Mouse (Mus musculus): ENCODE results near the gene Opcml. TPM values are rescaled to one million over a fixed set of nuclear protein-coding genes. Genes with fewer than 3 reads are reported as not detected.

Opcml gene
- polyA plus RNA-seq, 1 experiment from 2014 or later = 0.97 TPM

DNA sequence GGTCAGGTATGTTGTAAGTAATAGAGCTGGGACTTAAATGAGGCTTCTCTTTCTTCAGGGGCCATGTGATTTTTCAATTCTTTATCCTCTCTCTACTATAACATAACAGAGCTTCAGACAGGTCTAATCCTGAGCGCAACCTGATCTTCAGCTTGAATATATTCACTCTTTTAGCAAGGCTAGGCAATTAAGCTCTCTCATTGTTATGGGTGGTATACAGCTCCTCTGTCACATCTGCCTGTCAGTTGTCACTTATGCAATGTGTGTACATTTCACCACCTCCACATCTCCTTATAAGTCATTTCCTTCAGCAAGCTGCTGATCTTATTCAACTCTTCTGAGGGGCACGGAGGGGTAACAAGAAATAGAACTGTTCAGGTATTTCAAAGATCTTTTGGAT lies 924.0 kb downstream of the Opcml start:
- no peak for DNase-seq (ENCODE audit: low spot score)
- no peak for TF ChIP-seq CTCF (IDR thresholded peaks at IDR 0.05; ENCODE audit: low read depth)
- WGBS = 84% methylated on average over 2 of the region's 2 CpGs
- no peak overlapping the region for H3K9ac ChIP-seq (ENCODE audit: low read depth, low read length)
- H3K27ac ChIP-seq = no peak overlapping the region
- no peak overlapping the region for H3K4me2 ChIP-seq (ENCODE audit: low read length)
- H3K36me3 ChIP-seq (ENCODE audit: insufficient read depth, low read length) = no peaks in the 10 kb centered on the region
- ATAC-seq (replicated peaks; ENCODE audit: low FRiP score, low read depth) = no peak
- no peaks in the 10 kb centered on the region for H3K9me3 ChIP-seq (replicated peaks; ENCODE audit: low read length)
- H3K4me1 ChIP-seq (replicated peaks; ENCODE audit: insufficient read depth, low read length) = no peaks in the 10 kb centered on the region
- no peaks in the 10 kb centered on the region for H3K27me3 ChIP-seq (ENCODE audit: insufficient read depth, low read length)
- no peak overlapping the region for H3K4me3 ChIP-seq (replicated peaks; ENCODE audit: low read depth, low read length)

DNA sequence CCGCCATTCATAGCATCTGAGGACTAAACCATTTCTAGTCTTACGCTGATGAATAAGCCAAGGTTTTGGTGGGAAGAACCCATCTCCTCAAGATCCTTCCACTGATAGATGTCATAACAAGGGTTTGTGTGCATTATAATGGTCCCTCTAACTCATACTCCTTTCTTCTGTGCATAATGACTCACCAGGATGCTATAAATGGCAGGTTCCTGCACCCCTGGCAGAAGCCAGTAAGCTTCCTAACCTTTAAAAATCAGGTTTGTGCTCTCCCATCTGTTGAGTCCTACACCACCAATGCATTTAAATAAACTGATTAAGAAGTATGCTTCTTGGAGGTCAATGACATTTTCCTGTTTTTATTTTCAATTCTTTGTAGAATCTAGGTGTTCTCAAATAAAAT lies 929.6 kb downstream of the Opcml start:
- no peak for DNase-seq (ENCODE audit: low spot score)
- Histone ChIP-seq H3K4me2 (ENCODE audit: low read length) (no peak overlapping the region), H3K4me1 (replicated peaks; ENCODE audit: insufficient read depth, low read length) (no peaks in the 10 kb centered on the region), H3K9ac (ENCODE audit: low read depth, low read length) (no peak overlapping the region), H3K9me3 (replicated peaks; ENCODE audit: low read length) (no peaks in the 10 kb centered on the region), H3K4me3 (replicated peaks; ENCODE audit: low read depth, low read length) (no peak overlapping the region), H3K27me3 (ENCODE audit: insufficient read depth, low read length) (no peaks in the 10 kb centered on the region), H3K36me3 (ENCODE audit: insufficient read depth, low read length) (no peaks in the 10 kb centered on the region), H3K27ac (no peak overlapping the region)
- ATAC-seq (replicated peaks; ENCODE audit: low FRiP score, low read depth) = no peak
- no peak for TF ChIP-seq CTCF (IDR thresholded peaks at IDR 0.05; ENCODE audit: low read depth)
- WGBS = 93% methylated on average over 2 of the region's 2 CpGs

DNA sequence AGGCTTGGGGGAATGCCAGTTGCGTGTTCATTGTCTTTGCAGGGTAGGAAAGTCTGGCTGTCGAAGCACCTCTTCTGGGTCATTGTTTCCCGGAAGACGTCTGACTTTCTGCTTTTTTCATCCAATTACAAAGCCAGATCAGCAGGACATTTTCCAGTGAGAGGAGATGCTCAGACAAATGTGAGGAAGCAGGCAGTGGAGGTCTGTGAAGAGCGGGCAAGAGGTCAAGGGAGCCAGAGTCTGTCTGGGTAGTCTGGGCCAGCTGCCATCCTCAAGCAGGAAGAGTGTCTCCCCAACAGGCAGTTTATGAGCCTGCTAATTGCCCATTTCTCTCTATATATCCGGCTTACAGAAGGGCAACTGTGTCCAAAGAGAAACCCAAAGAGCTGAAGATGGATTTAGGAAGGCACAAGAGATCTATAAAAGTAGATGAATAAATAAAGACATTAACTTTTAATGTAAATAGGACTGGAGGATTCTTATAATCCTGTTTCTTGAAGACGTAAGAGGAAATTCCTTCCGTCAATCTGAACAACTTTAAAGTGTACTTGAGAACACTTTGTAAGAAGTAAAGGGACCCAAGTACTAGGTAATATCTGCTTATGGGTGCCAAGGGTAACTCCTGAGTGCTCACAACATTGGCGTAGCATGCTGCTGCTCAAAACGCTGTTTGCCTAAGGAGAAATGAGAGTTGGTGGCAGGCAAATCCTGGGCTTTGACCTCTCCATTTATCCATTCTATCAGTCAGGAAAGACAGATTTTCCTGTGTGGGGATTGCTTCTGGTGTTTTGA lies 941.4 kb downstream of the Opcml start:
- no peaks in the 10 kb centered on the region for H3K36me3 ChIP-seq (ENCODE audit: insufficient read depth, low read length)
- no peaks in the 10 kb centered on the region for H3K27me3 ChIP-seq (ENCODE audit: insufficient read depth, low read length)
- no peak for DNase-seq (ENCODE audit: low spot score)
- H3K4me2 ChIP-seq (ENCODE audit: low read length) = no peak overlapping the region
- no peak for TF ChIP-seq CTCF (IDR thresholded peaks at IDR 0.05; ENCODE audit: low read depth)
- no peak overlapping the region for H3K27ac ChIP-seq
- no peaks in the 10 kb centered on the region for H3K4me1 ChIP-seq (replicated peaks; ENCODE audit: insufficient read depth, low read length)
- H3K9me3 ChIP-seq (replicated peaks; ENCODE audit: low read length) = no peaks in the 10 kb centered on the region
- no peak overlapping the region for H3K9ac ChIP-seq (ENCODE audit: low read depth, low read length)
- 58% methylated on average over 10 of the region's 10 CpGs for WGBS
- ATAC-seq (replicated peaks; ENCODE audit: low FRiP score, low read depth) = no peak
- no peak overlapping the region for H3K4me3 ChIP-seq (replicated peaks; ENCODE audit: low read depth, low read length)

- Histone ChIP-seq H3K27ac (no peak overlapping the region), H3K9ac (ENCODE audit: low read depth, low read length) (no peak overlapping the region), H3K4me2 (ENCODE audit: low read length) (no peak overlapping the region), H3K27me3 (ENCODE audit: insufficient read depth, low read length) (no peaks in the 10 kb centered on the region), H3K36me3 (ENCODE audit: insufficient read depth, low read length) (no peaks in the 10 kb centered on the region), H3K4me3 (replicated peaks; ENCODE audit: low read depth, low read length) (no peak overlapping the region), H3K4me1 (replicated peaks; ENCODE audit: insufficient read depth, low read length) (no peaks in the 10 kb centered on the region), H3K9me3 (replicated peaks; ENCODE audit: low read length) (no peaks in the 10 kb centered on the region)
- 95% methylated on average over 2 of the region's 2 CpGs for WGBS
- no peak for TF ChIP-seq CTCF (IDR thresholded peaks at IDR 0.05; ENCODE audit: low read depth)
- DNase-seq (ENCODE audit: low spot score) (no peak), ATAC-seq (replicated peaks; ENCODE audit: low FRiP score, low read depth) (no peak)
Measured at GRCm38 (mm10) chr9:28737955-28738354, 947.4 kb downstream of the Opcml start.

DNA sequence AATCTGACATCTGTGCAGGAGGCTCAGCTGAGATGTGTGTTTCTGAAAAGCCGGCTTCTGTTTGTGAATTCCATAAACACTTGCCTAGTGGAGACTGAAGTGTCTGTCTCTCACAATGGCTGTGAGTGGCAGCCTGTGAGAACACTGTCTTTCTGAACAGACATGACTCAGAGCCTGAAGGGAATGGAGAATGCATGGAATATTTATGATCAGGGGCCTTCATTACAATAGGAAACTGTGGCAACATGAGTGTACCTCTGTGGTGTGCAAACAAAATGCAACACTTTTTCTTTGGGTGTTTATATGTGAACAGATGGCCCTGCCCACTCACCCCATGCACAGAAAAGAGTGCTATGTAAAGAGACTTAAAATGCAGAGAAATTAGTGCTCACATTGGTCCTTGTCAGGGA lies 947.9 kb downstream of the Opcml start:
- no peak for TF ChIP-seq CTCF (IDR thresholded peaks at IDR 0.05; ENCODE audit: low read depth)
- 68% methylated on average over 1 of the region's 1 CpGs for WGBS
- ATAC-seq (replicated peaks; ENCODE audit: low FRiP score, low read depth) (no peak), DNase-seq (ENCODE audit: low spot score) (no peak)
- Histone ChIP-seq H3K4me2 (ENCODE audit: low read length) (no peak overlapping the region), H3K36me3 (ENCODE audit: insufficient read depth, low read length) (no peaks in the 10 kb centered on the region), H3K9ac (ENCODE audit: low read depth, low read length) (no peak overlapping the region), H3K27ac (no peak overlapping the region), H3K4me1 (replicated peaks; ENCODE audit: insufficient read depth, low read length) (no peaks in the 10 kb centered on the region), H3K9me3 (replicated peaks; ENCODE audit: low read length) (no peaks in the 10 kb centered on the region), H3K27me3 (ENCODE audit: insufficient read depth, low read length) (no peaks in the 10 kb centered on the region), H3K4me3 (replicated peaks; ENCODE audit: low read depth, low read length) (no peak overlapping the region)

- ATAC-seq (replicated peaks; ENCODE audit: low FRiP score, low read depth) (no peak), DNase-seq (ENCODE audit: low spot score) (no peak)
- H3K4me1 ChIP-seq (replicated peaks; ENCODE audit: insufficient read depth, low read length) = no peaks in the 10 kb centered on the region
- no peak overlapping the region for H3K4me2 ChIP-seq (ENCODE audit: low read length)
- no peak overlapping the region for H3K9ac ChIP-seq (ENCODE audit: low read depth, low read length)
- H3K4me3 ChIP-seq (replicated peaks; ENCODE audit: low read depth, low read length) = no peak overlapping the region
- H3K27me3 ChIP-seq (ENCODE audit: insufficient read depth, low read length) = no peaks in the 10 kb centered on the region
- no peaks in the 10 kb centered on the region for H3K36me3 ChIP-seq (ENCODE audit: insufficient read depth, low read length)
- no peaks in the 10 kb centered on the region for H3K9me3 ChIP-seq (replicated peaks; ENCODE audit: low read length)
- WGBS = 74% methylated on average over 3 of the region's 3 CpGs
- no peak overlapping the region for H3K27ac ChIP-seq
- no peak for TF ChIP-seq CTCF (IDR thresholded peaks at IDR 0.05; ENCODE audit: low read depth)
Measured at GRCm38 (mm10) chr9:28744771-28745170, 954.2 kb downstream of the Opcml start.

- DNase-seq (ENCODE audit: low spot score) (peak; percentile 29), ATAC-seq (replicated peaks; ENCODE audit: low FRiP score, low read depth) (no peak)
- WGBS = 77% methylated on average over 2 of the region's 2 CpGs
- H3K9ac ChIP-seq (ENCODE audit: low read depth, low read length) = no peak overlapping the region
- no peak overlapping the region for H3K4me3 ChIP-seq (replicated peaks; ENCODE audit: low read depth, low read length)
- peak; percentile 56 for TF ChIP-seq CTCF (IDR thresholded peaks at IDR 0.05; ENCODE audit: low read depth)
- H3K9me3 ChIP-seq (replicated peaks; ENCODE audit: low read length) = no peaks in the 10 kb centered on the region
- H3K4me1 ChIP-seq (replicated peaks; ENCODE audit: insufficient read depth, low read length) = no peaks in the 10 kb centered on the region
- H3K36me3 ChIP-seq (ENCODE audit: insufficient read depth, low read length) = no peaks in the 10 kb centered on the region
- no peak overlapping the region for H3K27ac ChIP-seq
- H3K27me3 ChIP-seq (ENCODE audit: insufficient read depth, low read length) = no peaks in the 10 kb centered on the region
- H3K4me2 ChIP-seq (ENCODE audit: low read length) = no peak overlapping the region
Measured at GRCm38 (mm10) chr9:28748902-28749301, 958.3 kb downstream of the Opcml start.

Data from kidney, postnatal 0 days (tissue).